Mouse (Mus musculus) inflammation-experienced regulatory T-cells, adult 6 months (primary cell): Measurements from ENCODE around the gene Gdf11. TPM values are rescaled to one million over a fixed set of nuclear protein-coding genes. Genes with fewer than 3 reads are reported as not detected.

Experiments used
- ATAC-seq: one replicate; pipeline ENCODE4 v1.8.0; 2017
- polyA plus RNA-seq, 3 experiments: library from polyadenylated mRNA; unstranded; fragments of 100-300 nt; shearing (Covaris generic); gene quantifications; one replicate each; pipeline ENCODE4 v1.2.1; 2017

The Gdf11 gene
- polyA plus RNA-seq: 1 to 10 TPM; 6.0 to 7.7 (median 7.3) TPM

DNA sequence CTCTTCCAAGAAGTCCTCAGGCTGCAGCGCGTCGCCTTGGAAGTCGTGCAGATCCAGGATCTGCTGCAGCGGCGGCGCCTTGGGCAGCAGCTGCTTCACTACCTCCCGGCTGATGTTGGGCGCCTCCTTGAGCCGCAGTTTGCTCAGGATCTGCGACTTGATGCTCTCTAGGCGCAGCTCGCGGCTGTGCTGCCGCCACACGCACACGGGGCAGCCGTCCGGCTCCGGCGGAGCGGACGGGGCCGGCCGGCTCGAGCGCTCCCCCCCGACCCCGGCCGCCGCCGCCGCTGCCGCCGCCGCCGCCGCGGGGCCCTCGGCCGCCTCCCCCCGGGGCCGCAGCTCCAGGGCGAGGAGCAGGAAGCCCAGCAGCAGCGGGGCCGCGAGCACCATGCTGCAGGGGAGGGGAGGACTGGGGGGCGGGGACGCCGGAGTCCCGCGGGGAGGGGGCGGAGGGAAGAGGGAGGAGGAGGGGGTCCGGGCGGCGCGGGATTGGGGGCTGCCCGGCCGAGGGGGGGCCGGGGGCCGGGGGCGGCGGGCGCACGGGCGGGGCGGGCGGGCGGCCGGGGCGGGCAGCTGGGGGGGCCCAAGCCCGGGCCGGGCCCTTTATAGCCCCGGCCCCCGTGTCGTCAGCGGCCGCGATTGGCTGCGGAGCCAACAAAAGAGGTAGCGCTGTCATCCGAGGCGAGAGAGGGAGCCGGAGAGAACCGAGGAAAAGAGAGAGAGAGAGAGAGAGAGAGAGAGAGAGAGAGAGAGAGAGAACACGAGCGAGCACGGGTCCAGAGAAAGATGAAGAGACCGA lies at the start of gene Gdf11:
Gene Gdf11, minus strand, starts transcription at position 423 of the 799 bp plus-strand sequence.
- ATAC-seq: peak; percentile 63

DNA sequence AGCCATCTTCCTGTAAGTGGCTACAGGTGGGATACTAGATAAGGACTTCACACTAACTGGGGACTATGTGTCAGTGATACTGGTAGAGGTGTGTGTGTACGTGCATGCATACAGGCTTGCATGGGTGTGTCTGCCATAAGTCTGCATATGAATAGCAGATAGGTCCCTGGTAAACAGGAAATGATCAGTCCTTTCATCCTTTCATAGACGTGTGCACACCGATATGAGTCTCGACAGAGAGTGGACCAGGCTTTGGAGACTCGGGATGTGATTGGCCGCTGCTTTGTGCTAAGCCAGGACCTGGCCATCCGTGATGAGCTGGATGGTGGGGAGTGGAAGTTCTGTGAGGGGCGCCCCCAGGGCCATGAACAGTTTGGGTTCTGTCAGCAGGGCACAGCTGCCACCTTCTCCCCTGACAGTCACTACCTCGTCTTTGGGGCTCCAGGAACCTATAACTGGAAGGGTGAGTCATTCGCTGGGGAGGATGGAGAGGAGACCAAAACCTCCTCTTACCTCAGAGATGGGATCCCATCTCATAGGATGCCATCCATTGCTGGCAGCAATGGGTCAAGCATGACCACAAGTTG lies 49.0 kb upstream of the Gdf11 start:
- peak; percentile 96 for ATAC-seq

DNA sequence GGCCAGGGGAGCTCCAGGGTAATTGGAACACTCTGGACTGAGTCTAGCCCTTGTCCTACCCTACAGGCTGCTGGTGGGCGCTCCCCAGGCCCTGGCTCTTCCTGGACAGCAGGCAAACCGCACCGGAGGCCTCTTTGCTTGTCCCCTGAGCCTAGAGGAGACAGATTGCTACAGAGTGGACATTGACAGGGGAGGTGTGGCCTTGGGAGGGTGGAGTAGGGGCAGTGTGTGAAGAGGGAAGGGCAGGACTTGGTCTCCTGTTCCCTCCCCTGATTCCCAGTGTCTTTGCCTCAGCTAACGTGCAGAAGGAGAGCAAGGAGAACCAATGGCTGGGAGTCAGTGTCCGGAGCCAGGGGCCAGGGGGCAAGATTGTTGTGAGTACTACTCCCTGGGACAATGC lies 47.5 kb upstream of the Gdf11 start:
- ATAC-seq: no peak

DNA sequence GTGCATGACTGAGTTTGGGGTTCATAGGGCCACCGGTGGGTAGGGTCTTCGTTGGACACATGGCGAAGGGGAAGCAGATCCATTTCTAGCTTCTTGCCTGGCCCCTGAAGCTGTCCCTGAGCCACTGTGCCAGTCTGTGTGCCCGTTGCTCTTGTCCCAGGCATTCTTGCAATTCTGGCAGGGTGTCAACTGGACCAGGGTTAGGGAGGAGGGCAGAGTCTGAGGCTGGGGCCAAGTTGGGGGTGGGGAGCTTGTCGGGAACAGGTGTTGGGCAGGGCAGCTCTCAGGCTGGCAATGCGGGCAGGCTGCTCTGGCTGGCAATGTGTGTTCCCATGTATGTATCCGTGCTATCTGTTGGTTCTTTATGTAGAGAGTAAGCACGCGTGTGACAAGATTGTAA lies 46.9 kb upstream of the Gdf11 start:
- no peak for ATAC-seq

DNA sequence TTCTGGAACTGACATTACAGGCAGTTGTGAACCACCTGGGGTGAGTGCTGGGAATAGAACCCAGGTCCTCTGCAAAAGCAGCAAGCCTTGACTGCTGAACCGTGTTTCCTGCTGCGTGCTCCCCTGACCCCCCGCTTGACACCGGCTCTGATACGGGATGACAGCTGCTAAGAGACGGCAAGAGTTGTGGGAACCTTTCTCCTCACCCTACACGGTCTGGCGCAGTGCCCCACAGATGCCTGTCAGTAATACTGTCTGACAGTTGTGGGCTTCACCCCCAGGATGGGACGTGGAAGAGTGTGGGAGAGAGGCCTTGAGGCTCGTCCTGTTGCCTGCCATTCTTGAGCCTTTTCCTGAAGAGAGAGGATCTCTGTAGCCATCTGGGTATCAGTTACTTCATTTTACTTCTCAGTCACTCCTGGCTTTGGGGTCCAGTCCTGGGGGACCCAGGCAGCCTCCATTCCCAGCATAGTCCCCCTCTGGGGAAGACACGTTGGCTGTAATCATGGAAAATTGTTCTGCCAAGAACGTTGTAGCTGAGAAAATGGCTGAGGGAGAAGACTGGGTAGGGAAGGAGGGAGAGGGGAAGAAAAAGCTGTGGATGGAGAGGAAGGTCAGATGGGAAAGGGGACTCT lies 46.4 kb upstream of the Gdf11 start:
- no peak for ATAC-seq

- no peak for ATAC-seq
Observed at GRCm38 (mm10) chr10:128935826-128936440, 44.4 kb upstream of the Gdf11 start.

DNA sequence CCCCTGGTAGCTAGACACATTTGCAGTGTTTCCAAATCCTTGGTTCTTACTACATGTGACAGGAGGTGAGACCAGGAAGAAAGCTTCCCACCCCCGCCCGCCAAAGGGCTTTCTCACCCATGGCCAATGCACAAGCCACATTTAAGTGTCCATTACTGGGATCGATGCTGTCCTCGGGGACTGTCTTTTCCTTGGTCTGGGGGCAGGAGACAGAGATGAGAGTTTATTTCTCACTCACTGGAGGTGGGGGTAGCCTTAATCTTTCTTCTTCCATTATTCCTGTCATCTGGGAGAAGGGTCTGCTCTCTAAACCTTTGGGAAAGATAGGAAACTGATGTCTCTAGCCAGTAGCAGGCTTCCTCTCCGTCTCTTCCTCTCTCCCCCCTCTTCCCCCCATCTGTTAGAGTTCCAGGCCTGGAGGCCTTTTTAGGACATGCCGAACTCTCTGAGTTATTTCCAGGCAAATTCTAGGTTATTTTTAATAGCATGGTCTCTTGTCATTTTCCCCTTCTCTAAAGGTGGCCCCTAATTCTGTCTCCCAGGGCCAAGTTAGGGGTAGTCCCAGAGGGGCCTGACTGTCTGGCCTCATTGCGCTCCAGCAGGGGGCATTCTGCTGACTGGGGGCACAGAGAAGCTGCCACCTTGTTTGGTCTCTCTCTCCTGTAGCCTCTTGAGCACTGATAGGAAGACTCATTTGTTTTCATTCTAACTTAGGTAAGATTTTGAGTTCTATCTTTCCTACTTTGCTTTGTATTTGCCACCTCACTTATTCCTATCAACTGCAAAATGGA lies 43.7 kb upstream of the Gdf11 start:
- no peak for ATAC-seq

DNA sequence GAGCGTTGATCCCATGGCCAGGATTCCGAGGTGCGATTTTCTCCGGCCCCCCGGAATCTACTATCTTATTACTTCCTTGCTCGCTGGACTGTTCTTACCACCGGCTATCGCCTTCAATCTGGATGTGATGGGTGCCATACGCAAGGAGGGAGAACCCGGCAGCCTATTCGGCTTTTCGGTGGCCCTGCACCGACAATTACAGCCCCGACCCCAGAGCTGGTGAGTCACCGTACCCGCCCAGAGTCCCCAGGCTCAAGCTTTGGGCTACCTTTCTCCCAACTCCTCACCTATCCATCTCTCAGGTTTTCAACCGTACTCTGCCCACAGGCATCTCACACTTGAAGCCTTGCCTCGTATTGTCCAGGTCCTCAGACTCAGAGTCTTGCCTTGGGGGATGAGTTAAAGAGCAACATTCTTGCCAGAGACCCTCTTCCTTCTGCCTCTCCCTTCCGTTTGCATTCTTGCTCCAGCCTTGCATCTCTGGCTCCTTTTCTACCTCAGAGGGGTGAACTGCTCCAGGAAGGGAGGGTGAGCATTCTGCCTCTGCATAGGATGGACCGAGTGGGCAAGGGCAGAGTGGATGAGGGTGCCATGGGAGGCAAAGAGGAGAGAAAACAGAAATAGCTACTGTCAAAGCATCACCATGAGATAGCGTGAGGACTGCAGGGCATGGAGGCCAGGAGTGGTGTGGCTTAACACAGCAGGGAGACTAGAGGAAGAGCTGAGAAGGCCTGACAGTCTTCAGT lies 42.6 kb upstream of the Gdf11 start:
- no peak for ATAC-seq

DNA sequence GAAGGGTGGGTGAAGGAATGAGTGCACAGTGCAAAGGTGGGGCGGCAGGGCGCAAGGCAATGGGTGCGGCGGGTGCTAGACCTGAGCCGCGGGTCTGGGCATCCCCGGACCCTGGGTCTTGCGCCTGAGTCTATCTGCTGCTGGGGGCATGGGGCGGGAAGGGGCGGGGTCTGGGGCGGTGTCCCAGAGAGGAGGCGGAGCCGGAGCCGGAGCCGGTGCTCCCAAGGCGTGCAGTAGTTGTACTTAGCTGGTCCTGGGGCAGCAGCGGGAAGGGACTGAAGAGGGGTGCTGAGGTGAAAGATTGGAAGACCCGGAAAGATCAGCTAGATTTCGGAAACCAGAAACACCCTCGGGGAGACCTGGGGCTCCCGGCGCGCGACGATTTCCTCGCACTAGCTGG lies 42.1 kb upstream of the Gdf11 start, which contains the start of gene Itga7:
Gene Itga7, plus strand, starts transcription at position 245 of the 400 bp plus-strand sequence.
- ATAC-seq: peak; percentile 52

- no peak for ATAC-seq
Observed at GRCm38 (mm10) chr10:128931441-128931840, 39.9 kb upstream of the Gdf11 start.

- ATAC-seq: no peak
Observed at GRCm38 (mm10) chr10:128929638-128930378, 38.3 kb upstream of the Gdf11 start.

GRCm38 (mm10) chr10:128928356-128928755 lies 36.8 kb upstream of the Gdf11 start:
- ATAC-seq: no peak

DNA sequence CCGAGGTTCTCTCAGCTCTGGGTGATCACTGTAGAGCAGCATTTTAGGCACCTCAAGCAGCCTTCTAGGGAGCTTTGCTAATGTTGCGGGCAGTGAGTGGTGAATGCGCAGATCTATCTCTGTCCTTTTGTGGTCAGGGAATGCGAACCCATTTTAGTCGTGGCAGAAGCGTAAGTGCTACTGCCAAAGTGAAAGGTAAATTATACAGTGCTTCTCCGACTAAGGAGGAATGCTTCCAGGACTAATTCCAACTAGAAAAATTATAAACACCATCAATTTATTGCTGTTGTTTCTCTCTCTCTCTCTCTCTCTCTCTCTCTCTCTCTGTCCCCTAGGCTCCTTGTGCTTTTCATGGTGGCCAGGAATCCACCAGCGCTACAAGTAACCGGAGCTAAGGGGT lies 32.4 kb upstream of the Gdf11 start, which contains the start of gene Bloc1s1:
Gene Bloc1s1, minus strand, starts transcription at position 101 of the 400 bp plus-strand sequence.
- ATAC-seq: no peak

- ATAC-seq: peak; percentile 98
Observed at GRCm38 (mm10) chr10:128923013-128923691, 31.6 kb upstream of the Gdf11 start.

DNA sequence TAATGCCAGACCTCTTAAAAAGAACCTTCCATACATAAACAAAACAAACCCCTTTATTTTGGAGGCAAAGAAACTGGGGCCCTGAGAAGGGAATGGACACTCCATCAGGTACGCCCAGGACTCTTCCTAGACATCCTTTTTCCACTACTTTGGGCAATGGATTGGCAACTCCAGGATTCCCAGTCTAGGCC lies 31.2 kb upstream of the Gdf11 start, which contains the start of gene Rdh5:
Gene Rdh5, minus strand, starts transcription at position 67 of the 191 bp plus-strand sequence.
- no peak for ATAC-seq

DNA sequence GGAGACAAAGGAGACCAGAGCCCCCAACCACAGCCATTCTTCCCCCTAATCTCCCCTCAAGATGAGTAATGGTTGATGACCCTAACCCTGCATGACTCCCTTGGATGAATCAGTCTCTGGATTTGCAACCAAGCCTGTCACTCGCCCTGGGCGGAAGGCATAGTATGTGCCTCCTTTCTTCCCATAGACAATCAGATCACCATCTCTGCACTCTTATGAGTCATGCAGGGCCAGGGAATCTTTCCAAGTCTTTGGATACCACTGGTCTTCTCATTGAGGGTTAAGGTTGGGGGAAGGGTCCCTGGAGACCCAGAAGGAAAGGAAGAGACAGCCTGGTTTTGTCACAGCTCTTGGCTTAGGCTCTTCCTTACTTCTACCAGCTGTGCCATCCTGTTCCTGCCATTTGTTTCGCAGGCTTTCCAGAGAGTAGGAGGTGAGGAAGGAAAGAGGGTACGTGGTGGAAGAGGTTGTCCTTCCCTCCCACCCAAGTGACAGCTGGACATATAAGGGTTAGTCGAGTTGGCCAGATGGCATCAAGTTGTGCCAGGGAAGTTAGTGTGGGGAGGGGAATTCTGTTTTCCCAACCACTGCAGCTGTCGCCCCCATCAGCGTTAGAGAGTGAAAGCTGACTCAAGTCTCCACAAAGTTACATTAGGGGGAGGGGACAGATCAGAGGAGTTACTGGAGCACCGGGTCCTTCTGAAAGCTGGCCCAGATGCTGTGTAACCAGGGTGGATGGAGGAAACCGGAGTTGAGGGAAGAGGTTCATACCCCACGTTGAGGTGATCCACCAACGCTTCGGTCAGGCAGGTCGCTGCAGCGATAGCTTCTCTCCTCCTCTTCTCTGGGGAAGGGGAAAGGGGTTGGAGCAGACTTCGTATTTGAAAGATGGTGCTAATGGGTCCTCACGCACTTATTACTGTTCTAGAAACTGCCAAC lies 30.6 kb upstream of the Gdf11 start:
- no peak for ATAC-seq

DNA sequence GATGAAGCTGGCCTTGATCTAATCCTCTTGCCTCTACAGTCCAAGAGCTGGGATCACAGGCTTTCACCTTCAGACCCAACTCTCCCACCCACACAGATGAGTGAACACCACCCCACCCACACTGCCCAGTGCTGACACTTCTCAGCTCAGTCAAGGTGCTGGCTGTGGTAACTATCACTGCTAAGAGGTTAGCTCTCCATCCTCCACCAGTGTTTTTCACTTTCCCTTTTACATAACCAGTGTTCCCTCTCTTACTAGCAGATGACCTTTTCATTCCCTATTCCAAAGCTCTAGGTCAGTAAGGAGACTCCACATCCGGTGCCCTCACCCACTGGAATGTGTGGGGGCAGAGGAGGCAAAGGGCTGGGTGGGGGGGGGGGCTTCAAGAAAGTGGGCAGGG lies 29.7 kb upstream of the Gdf11 start:
- ATAC-seq: no peak

- no peak for ATAC-seq
Observed at GRCm38 (mm10) chr10:128920736-128921161, 29.2 kb upstream of the Gdf11 start.

- ATAC-seq: no peak
Observed at GRCm38 (mm10) chr10:128919966-128920365, 28.4 kb upstream of the Gdf11 start.
